Mouse (Mus musculus) liver, embryonic 14.5 days (tissue): ENCODE data around the gene Slx4ip.

Source experiments
- CTCF ChIP-seq: IDR thresholded peaks from 2 replicates; pipeline ENCODE4 v1.5.1; 2016; ENCODE audit warnings: antibody characterized with exemption, low read depth, control low read depth
- EP300 ChIP-seq: IDR thresholded peaks from 2 replicates; pipeline ENCODE4 v1.6.1; 2016; ENCODE audit warnings: antibody characterized with exemption, low read depth

DNA sequence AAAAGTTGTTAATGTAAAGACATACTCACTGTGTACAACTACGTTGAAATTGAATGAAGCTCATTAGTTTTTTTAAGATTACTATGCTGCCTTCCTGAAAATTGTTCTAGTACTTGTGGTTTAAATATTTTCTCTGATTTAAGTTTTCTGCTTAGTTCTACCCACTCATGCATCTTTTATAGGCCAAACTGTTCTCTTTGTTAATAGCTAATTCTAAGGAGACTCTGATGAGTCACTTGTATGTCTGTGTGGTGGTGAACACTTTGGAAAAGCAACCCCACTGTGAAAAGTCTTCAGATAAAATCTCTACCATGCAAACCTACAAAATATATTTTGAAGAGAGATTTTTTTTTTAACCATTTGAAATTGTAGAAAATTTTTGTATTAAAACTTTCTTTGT lies 47.2 kb downstream of the Slx4ip start:
- TF ChIP-seq EP300 (no peak), CTCF (no peak)
